Mouse (Mus musculus) brain, adult 2 months (tissue): ENCODE measurements around the gene Tmem130.

ENCODE experiments used
- DNase-seq: peaks from one replicate; pipeline ENCODE4 v3.0.0; 2011; ENCODE audit warnings: low read depth, low spot score

Gene Tmem130

GRCm38 (mm10) chr5:144733953-144734352 lies 27.7 kb downstream of the Tmem130 start:
- DNase-seq = peak; percentile 83

GRCm38 (mm10) chr5:144729216-144729615 lies 32.4 kb downstream of the Tmem130 start:
- no peak for DNase-seq

GRCm38 (mm10) chr5:144728237-144728636 lies 33.4 kb downstream of the Tmem130 start:
- DNase-seq = no peak

GRCm38 (mm10) chr5:144727119-144727518 lies 34.5 kb downstream of the Tmem130 start:
- peak; percentile 77 for DNase-seq

- DNase-seq = no peak
These were observed 36.1 kb downstream of the Tmem130 start for GRCm38 (mm10) chr5:144725554-144725953.

- peak; percentile 49 for DNase-seq
These were observed 36.7 kb downstream of the Tmem130 start for GRCm38 (mm10) chr5:144724926-144725325.

GRCm38 (mm10) chr5:144720281-144720680 lies 41.3 kb downstream of the Tmem130 start:
- DNase-seq = peak; percentile 49

GRCm38 (mm10) chr5:144719781-144720180 lies 41.8 kb downstream of the Tmem130 start:
- DNase-seq = peak; percentile 85

- peak; percentile 39 for DNase-seq
These were observed 44.4 kb downstream of the Tmem130 start for GRCm38 (mm10) chr5:144717186-144717585.

GRCm38 (mm10) chr5:144713371-144713770 lies 48.2 kb downstream of the Tmem130 start:
- no peak for DNase-seq

GRCm38 (mm10) chr5:144707603-144708002 lies 54.0 kb downstream of the Tmem130 start:
- DNase-seq = peak; percentile 75

- peak; percentile 71 for DNase-seq
These were observed 57.9 kb downstream of the Tmem130 start for GRCm38 (mm10) chr5:144703464-144704368.

GRCm38 (mm10) chr5:144695289-144696060 lies 66.1 kb downstream of the Tmem130 start:
- peak; percentile 63 for DNase-seq

GRCm38 (mm10) chr5:144694161-144694560 lies 67.5 kb downstream of the Tmem130 start:
- no peak for DNase-seq

- DNase-seq = no peak
These were observed 70.2 kb downstream of the Tmem130 start for GRCm38 (mm10) chr5:144691421-144691820.

GRCm38 (mm10) chr5:144688371-144688770 lies 73.2 kb downstream of the Tmem130 start:
- no peak for DNase-seq
